Mouse (Mus musculus) Patski (cell line): ENCODE measurements around the gene Atp6v0a1. TPM values are rescaled to one million over a fixed set of nuclear protein-coding genes. Genes with fewer than 3 reads are reported as not detected.
A peak's percentile ranks its signal among the peaks of the same experiment; 100 is the strongest.

Source experiments
- ATAC-seq: fragments of 100-300 bp; one replicate; pipeline ENCODE4 v1.8.0; 2021
- CTCF ChIA-PET: fragments of 350-600 bp; sonication (Branson Sonifier 250); formaldehyde crosslinking; loops from one replicate; lab custom pipeline; 2022; ENCODE audit warnings: inconsistent platforms; lab: Charles Lee
- POLR2A ChIA-PET: fragments of 350-600 bp; sonication (Branson Sonifier 250); formaldehyde crosslinking; loops from one replicate; lab custom pipeline; 2022; ENCODE audit warnings: antibody characterized with exemption, inconsistent platforms; lab: Charles Lee
- DNase-seq: peaks from one replicate; pipeline ENCODE4 v3.0.0-alpha.2; 2011; ENCODE audit warnings: low read depth, low spot score
- H3K27me3 ChIP-seq: fragments of 371-371 bp; one replicate; pipeline ENCODE4 v1.5.1; 2021
- CTCF ChIP-seq: fragments of 100-300 bp; IDR thresholded peaks from one replicate; pipeline ENCODE4 v1.5.1; 2021
- in situ Hi-C: fragments of 300-500 bp; cut with MboI; formaldehyde crosslinking; loops from 3 replicates; pipeline ENCODE4 v1.11.1; 2018; ENCODE audit warnings: low pct_unique_long_range_greater_than_20kb, mixed read lengths
- polyA plus RNA-seq: library from polyadenylated mRNA; unstranded; gene quantifications from one replicate; pipeline ENCODE4 v1.2.3, GENCODE M21; 2021

Gene Atp6v0a1
- polyA plus RNA-seq, 1 experiment from 2014 or later = 141 TPM

DNA sequence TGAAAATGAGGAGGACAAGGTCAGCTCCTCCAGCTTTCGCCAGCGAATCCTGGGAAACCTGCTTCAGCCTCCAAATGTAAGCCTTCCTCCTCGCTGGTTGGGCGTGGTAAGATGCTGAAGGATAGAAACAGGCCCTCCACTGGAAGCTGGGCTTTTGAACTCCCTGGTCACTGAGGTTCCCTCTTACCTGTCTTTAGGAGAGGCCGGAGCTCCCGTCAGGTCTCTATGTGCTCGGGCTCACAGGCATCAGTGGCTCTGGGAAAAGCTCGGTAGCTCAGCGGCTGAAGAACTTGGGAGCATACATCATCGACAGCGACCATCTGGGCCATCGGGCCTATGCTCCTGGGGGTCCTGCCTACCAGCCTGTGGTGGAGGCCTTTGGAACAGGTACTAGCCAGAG is 75.6 kb downstream of the Atp6v0a1 start:
- no peak for TF ChIP-seq CTCF
- no peak for DNase-seq
- in situ Hi-C loops = loop anchor here (5.0 kb wide), 1 partner anchor 87 kb away; the partner anchor contains the start of genes Cntnap1 and Plekhh3
- ChIA-PET POLR2A (interaction anchor here (0.8 to 1.7 kb wide), 3 partner anchors 9 to 11 kb away, joined by 4 to 7 read pairs (median 4); partner anchors contain the start of gene Psmc3ip), CTCF (interaction anchor here (1.6 kb wide), 1 partner anchor 11 kb away, joined by 3 read pairs; the partner anchor contains the start of gene Psmc3ip)
- ATAC-seq = no peak
- H3K27me3 ChIP-seq = no peaks in the 10 kb centered on the region

DNA sequence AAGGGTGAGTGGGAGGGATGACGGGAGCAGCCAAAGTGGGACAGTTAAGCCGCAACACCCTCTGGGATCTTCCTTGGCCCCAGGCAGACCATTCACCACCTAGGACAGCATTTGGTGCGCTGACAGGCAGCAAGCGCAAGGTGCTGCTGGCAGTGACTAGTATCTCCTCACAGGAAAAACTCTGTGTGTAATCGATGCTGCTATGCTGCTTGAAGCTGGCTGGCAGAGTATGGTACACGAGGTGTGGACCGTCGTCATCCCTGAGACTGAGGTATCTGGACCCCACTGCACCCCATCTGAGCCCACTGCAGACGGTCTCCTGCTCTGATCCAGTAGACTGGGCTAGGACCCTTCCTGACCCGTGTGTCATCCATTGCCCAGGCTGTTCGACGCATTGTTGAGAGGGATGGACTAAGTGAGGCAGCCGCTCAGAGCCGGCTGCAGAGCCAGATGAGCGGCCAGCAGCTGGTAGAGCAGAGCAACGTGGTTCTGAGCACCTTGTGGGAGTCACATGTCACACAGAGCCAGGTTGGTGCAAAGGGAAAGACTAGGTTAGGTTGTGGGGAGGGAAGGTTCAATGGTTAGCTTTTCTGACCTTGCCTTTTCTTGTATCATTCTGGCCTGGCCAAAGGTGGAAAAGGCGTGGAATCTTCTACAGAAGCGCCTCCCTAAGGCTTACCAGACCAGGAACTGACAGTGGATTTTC is 76.5 kb downstream of the Atp6v0a1 start:
- POLR2A ChIA-PET = interaction anchor here (0.8 to 1.7 kb wide), 3 partner anchors 8 to 34 kb away, joined by 4 read pairs; partner anchors contain the start of genes Psmc3ip, Retreg3 and Tubg1
- ATAC-seq = no peak
- no peak for DNase-seq
- H3K27me3 ChIP-seq = no peaks in the 10 kb centered on the region
- in situ Hi-C loops = no loop called here
- CTCF ChIA-PET = interaction anchor here (1.2 to 1.6 kb wide), 3 partner anchors 10 to 17 kb away, joined by 3 to 5 read pairs (median 4); partner anchors contain the start of gene Psmc3ip
- no peak for TF ChIP-seq CTCF

DNA sequence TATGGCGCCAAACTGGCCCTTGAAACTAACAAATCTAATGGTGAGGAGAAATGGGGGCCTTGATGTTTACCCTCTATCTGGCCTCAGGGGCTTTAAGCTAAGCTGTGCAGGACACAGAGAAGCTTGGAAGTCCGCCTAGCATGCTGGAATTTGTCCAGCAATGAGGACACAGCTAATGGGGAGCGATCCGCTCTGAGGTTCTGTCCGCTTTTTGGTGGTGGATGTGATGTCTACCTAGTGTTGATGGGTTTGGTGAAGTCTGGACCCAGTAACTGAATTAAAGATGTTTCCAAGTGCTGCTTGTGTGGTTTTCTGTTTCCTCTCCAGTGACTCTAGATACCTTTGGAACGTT is 77.0 kb downstream of the Atp6v0a1 start:
- POLR2A ChIA-PET = interaction anchor here (1.6 to 1.7 kb wide), 2 partner anchors 9 to 33 kb away, joined by 4 read pairs; partner anchors contain the start of genes Psmc3ip, Retreg3 and Tubg1
- DNase-seq (no peak), ATAC-seq (no peak)

DNA sequence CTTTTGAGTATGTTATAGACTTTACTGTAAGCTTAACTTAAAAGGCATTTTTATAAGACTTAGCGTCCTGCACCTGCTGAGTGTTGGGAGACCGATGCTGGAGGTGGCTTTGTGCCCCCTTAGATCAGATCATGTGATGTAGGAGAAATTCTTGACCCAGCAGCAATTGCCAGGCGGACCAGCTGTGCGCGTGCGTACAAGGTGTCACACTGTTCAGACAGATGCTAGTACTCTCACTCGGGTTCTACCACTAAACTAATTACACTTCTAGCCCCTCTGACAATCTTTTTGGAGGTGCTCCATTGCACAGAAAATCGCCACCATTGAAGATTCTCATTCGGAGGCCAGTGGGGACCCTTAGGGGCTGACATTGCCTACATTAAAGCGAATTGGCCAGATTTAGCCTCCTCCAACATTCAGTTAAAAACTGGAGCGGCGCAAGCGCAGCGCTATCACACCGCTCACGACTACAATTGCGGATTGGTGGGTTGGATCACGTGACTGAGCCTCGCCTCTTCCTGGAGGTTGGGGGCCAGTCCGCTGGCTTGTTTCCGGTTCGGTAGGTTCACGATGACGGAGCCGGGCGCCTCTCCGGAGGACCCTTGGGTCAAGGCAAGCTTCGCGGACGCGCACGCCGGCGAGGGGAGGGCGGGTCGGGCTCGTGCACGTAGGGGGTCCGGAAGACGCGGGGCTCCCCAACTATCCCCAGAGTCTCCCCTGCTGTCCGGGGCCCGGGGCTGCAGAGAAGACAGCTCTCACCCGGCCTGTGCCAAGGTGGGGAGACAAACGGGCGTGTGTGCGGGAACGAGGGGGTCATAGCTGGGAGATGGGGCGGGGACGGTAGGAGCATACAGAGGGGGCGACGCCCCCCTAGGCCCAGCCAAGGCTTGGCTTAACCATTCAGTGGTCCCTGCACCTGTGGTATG is 77.8 kb downstream of the Atp6v0a1 start, which contains the start of gene Mlx:
Mlx (plus strand) TSS at position 522 of the 926 bp plus-strand sequence.
- ATAC-seq (peak; percentile 44), DNase-seq (peak; percentile 68)
- POLR2A ChIA-PET = interaction anchor here (0.6 to 1.6 kb wide), 5 partner anchors 24 to 172 kb away, joined by 3 to 5 read pairs (median 4); partner anchors contain the start of genes Retreg3 and Tubg1
- CTCF ChIA-PET = interaction anchor here (0.8 to 1.7 kb wide), 4 partner anchors 8 to 90 kb away, joined by 3 to 5 read pairs (median 4); partner anchors contain the start of genes Plekhh3 and Psmc3ip
- no peak for TF ChIP-seq CTCF
- no peaks in the 10 kb centered on the region for H3K27me3 ChIP-seq
- in situ Hi-C loops = no loop called here

More for the DNA sequence above, 77.0 kb downstream of the Atp6v0a1 start:
- H3K27me3 ChIP-seq = no peaks in the 10 kb centered on the region
- CTCF ChIA-PET = interaction anchor here (1.2 to 1.7 kb wide), 3 partner anchors 9 to 91 kb away, joined by 3 to 5 read pairs (median 4); partner anchors contain the start of gene Psmc3ip
- TF ChIP-seq CTCF = no peak
- in situ Hi-C loops = no loop called here

DNA sequence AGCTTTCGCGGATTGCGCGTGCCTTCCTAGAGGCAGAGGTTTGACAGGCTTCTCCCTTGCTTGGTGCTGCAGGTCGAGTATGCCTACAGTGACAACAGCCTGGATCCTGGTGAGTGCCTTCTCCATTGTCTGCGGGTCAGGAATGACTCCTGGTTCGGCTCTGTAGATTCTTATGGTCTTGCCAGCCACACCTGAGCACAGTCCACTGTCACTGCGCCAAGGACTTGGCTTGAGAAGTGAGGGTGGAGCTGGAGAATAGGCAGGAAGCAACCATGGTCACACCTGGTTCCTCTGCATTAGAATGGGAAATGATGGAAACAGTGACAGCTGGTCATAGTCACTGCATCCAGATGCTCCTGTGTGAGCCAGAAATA is 78.4 kb downstream of the Atp6v0a1 start:
- ATAC-seq = no peak
- H3K27me3 ChIP-seq = no peaks in the 10 kb centered on the region
- POLR2A ChIA-PET = interaction anchor here (0.6 to 1.6 kb wide), 5 partner anchors 23 to 172 kb away, joined by 3 to 5 read pairs (median 4); partner anchors contain the start of genes Retreg3 and Tubg1
- no peak for DNase-seq
- in situ Hi-C loops = no loop called here
- TF ChIP-seq CTCF = no peak
- CTCF ChIA-PET = interaction anchor here (0.8 to 1.7 kb wide), 3 partner anchors 8 to 90 kb away, joined by 3 to 5 read pairs (median 3); partner anchors contain the start of genes Plekhh3 and Psmc3ip

DNA sequence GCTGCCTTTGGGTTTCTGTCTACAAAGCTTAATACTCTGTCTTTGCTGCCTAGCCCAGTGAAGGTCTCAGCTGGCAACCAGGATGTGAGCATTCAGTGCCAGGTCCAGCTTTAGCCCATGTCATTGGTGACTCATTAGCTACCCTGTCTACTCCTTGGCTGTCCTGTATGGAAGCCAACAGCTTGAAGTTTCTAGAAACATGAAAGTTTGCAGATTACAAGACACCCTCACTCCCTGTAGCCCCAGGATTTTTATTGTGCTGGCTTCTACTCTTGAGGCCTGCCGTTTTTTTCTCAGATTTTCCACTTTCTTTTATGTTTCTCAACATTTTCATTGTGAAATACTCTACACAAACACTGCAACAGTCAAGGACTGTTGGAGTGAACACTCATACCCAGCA is 80.7 kb downstream of the Atp6v0a1 start:
- no peak for TF ChIP-seq CTCF
- CTCF ChIA-PET = interaction anchor here (1.1 to 1.3 kb wide), 2 partner anchors 15 to 87 kb away, joined by 3 read pairs; no protein-coding TSS in a partner anchor
- H3K27me3 ChIP-seq = no peaks in the 10 kb centered on the region
- in situ Hi-C loops = no loop called here
- DNase-seq (no peak), ATAC-seq (no peak)
- POLR2A ChIA-PET = no interaction called here

DNA sequence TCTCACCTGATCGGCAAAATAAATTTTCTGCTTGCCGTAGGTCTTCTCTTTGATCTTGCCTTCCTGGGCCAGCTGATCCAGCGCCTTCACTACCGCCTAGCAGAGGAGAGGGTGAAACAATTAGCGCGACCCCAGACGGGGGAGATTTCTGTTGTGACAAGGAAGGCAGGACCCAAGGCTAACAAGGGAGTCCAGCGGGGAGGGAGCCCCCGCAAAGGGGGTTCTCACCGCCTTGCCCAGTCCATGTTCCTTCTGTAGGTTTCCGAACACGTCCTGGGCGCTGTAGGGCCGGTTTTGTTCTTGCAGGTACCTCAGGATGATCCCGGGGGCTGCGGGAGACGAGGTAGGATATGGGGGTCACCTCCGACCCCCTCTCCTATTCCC is 85.7 kb downstream of the Atp6v0a1 start:
- ChIA-PET POLR2A (interaction anchor here (0.9 to 1.8 kb wide), 6 partner anchors 9 to 82 kb away, joined by 3 to 10 read pairs (median 4); partner anchors contain the start of genes Cntnap1, Plekhh3, Retreg3 and Tubg1), CTCF (interaction anchor here (1.2 to 2.6 kb wide), 9 partner anchors 8 to 86 kb away, joined by 3 to 21 read pairs (median 6); partner anchors contain the start of genes Ccr10, Mlx and Plekhh3)
- no peak for ATAC-seq
- TF ChIP-seq CTCF = no peak
- no peaks in the 10 kb centered on the region for H3K27me3 ChIP-seq
- in situ Hi-C loops = no loop called here
- DNase-seq = no peak

DNA sequence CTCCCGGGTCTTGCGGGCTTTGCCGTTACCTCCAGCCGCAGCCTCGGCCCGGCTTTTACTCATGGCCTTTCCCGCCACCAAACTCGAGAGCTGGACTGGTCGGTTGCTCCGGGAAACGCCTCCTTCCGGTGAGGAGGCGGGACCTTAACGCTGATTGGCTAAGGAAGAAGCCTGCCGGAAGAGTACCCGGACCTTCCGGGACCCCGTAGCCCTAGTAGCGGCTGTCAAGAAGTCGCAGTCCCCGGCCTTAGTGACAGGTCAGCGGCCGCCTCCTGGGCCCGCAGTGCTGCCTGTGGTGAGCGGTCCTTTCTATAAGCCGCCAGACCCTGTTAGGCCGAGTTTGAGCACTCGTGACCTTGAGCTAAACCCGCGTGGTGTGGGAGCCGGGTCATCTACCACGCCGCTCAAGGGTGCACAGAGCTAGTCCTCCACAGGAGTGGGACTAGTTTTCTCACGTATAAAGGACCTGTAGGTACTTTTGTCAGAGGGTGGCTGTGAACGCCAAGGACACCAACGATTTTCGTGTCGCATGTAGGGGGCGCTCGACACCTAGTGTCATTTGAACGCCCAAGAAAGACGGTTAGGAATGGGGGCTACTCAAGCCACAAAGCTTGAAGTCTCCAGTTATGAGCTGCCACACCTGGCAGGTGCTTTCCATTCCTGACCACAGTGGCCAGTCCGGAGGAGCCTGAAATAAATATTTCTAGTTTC is 86.2 kb downstream of the Atp6v0a1 start, which contains the start of gene Psmc3ip:
Psmc3ip (minus strand) TSS at position 123 of the 711 bp plus-strand sequence.
- DNase-seq (peak; percentile 58), ATAC-seq (peak; percentile 89)
- no peaks in the 10 kb centered on the region for H3K27me3 ChIP-seq
- in situ Hi-C loops = no loop called here
- no peak for TF ChIP-seq CTCF
- ChIA-PET CTCF (interaction anchor here (0.7 to 2.6 kb wide), 13 partner anchors 9 to 108 kb away, joined by 3 to 21 read pairs (median 4); partner anchors contain the start of genes Ccr10, Mlx, Plekhh3 and Retreg3), POLR2A (interaction anchor here (0.6 to 1.8 kb wide), 9 partner anchors 9 to 344 kb away, joined by 3 to 10 read pairs (median 4); partner anchors contain the start of genes Cntnap1, Plekhh3, Retreg3 and Tubg1)

DNA sequence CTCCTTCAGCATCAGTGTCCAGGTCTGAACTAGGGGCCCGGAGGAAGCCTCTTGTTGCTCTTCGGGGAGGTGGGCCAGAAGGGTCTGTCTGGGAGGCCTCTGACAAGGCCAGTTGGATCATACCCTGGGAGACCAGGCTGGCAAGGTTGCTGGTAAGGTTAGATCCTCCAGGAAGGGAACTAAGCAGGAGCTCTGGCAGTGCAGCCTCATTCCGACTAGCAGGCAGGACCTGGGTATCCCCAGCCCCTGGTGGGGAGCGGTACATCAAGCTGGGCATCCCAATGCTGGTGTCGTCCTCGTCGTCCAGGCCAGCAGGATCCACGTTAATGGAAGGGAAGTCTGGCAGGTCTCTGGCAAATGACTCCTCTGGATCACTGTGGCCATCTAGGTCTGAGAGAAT is 89.0 kb downstream of the Atp6v0a1 start:
- TF ChIP-seq CTCF = no peak
- ChIA-PET POLR2A (no interaction called here), CTCF (interaction anchor here (1.2 kb wide), 1 partner anchor 10 kb away, joined by 3 read pairs; no protein-coding TSS in a partner anchor)
- in situ Hi-C loops = no loop called here
- no peak for ATAC-seq
- no peak for DNase-seq
- H3K27me3 ChIP-seq = no peaks in the 10 kb centered on the region
